Mouse (Mus musculus): Measurements from ENCODE around the gene Gm867. TPM values are rescaled to one million over a fixed set of nuclear protein-coding genes. Genes with fewer than 3 reads are reported as not detected.

The Gm867 gene
- total RNA-seq, 1 experiment from 2014 or later = 2.2 TPM

- DNase-seq = no peak
Observed at GRCm38 (mm10) chr10:75936909-75937667, 3.4 kb downstream of the Gm867 start.

DNA sequence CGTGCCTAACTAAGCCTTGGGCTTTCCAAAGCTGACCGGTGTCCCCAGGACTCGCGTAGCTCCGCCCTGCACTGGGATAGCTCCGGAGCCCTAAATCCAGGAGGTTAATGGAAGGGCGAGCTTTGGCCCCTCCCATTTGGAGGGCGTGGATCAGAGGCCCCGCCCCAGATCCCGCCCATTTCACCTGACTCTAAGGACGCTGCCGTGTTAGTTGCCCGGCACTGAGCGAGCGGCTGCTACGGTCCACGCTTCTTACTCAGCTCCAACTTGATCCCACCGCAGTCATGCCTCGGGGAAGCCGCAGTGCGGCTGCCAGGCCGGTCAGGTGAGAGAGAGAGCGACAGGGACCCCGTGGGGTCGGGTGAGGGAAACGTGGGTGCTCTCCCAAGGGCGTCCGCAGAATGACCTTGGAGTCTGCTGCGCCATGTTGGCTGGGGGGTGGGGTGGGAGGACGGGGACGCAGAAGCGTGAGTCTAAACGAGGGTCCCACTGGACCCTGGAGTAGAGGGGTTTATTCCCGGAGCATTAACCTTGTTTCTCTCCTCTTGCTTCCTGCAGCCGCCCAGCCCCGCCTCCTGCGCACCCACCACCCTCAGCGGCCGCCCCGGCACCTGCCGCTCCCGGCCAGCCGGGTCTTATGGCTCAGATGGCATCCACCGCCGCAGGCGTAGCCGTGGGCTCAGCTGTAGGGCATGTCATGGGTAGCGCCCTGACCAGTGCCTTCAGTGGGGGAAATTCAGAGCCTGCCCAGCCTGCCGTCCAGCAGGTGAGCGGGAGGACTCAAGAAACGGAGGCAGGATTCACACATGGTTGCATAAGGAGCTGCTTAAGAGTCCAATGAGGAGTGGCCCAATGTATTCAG is 4.6 kb downstream of the Gm867 start, which contains the start of gene Mmp11:
Gene Mmp11, minus strand, starts transcription at position 817 of the 862 bp plus-strand sequence.
- peak; percentile 84 for DNase-seq

GRCm38 (mm10) chr10:75934991-75935390 is 5.5 kb downstream of the Gm867 start:
- DNase-seq = no peak

- no peak for DNase-seq
Observed at GRCm38 (mm10) chr10:75932891-75933290, 7.6 kb downstream of the Gm867 start, which contains the start of gene Chchd10. Gene Chchd10 (plus strand): TSS chr10:75933130.

- peak; percentile 78 for DNase-seq
Observed at GRCm38 (mm10) chr10:75932081-75932678, 8.3 kb downstream of the Gm867 start.

DNA sequence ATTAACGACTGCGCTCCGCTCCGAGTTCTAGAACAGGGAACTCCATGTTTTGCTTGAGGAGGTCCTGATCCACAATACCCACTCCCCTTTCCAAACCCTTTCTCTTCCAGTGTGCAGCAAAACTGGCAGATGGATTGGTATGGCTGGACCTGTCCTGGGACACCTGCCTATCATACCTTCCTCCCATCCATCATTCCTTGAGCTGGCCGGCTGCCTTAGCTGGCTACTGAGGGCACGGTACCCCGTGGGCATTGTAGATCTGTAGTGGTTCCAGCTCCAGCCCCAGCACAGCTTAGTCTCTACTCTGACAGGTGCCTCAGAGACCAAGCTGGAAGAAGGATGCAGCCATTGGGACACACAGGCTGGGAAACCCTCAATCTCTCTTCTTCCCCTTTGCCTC is 9.2 kb downstream of the Gm867 start:
- no peak for DNase-seq

GRCm38 (mm10) chr10:75930304-75930703 is 10.2 kb downstream of the Gm867 start:
- no peak for DNase-seq

DNA sequence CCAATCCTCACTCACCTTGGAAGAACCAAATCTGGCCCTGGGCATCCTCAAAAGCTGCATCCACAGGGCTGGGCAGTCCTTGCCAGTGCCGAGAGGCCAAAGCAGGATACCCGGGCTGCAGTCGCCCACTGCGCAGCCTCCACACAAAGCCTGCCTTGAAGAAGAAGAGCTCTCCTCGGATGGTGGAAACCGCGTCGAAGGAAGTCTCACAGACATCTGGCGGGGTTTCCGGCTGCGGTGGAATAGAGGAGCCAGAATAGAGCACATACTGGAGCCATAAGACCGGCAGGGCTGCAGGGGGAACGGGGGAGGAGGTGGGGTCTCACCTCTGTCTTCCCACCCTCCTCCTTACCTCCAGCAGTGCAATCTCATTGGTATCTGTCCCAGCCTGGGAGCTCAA is 14.1 kb downstream of the Gm867 start:
- no peak for DNase-seq

- DNase-seq = no peak
Observed at GRCm38 (mm10) chr10:75924324-75924723, 16.1 kb downstream of the Gm867 start.

GRCm38 (mm10) chr10:75921726-75922560 is 18.5 kb downstream of the Gm867 start:
- no peak for DNase-seq

GRCm38 (mm10) chr10:75921026-75921725 is 19.3 kb downstream of the Gm867 start, which contains the start of gene Smarcb1:
Gene Smarcb1 (minus strand): TSS chr10:75921617.
- peak; percentile 95 for DNase-seq

- DNase-seq = no peak
Observed at GRCm38 (mm10) chr10:75919026-75919425, 21.4 kb downstream of the Gm867 start.

DNA sequence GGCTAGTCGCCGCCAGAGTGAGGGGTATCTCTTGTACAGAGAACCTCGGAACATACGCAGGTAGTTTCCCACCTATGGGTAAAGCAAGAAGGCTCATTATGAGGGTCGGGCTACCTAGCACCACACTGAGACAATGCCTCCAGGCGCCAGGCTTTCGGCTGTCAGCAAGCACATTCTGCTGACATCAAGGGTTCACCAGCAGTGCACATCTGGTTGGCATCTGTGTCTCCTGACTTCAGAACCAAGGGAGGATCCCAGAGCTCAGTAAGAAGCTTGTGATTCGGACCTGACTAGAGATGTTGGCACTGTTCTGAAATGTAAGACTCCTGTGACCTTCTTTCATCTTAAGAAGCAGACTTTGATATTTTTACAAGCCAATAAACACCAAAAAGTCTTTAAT is 23.6 kb downstream of the Gm867 start:
- DNase-seq = no peak

- no peak for DNase-seq
Observed at GRCm38 (mm10) chr10:75915557-75915956, 24.9 kb downstream of the Gm867 start.

GRCm38 (mm10) chr10:75913013-75913589 is 27.4 kb downstream of the Gm867 start:
- DNase-seq = no peak

- no peak for DNase-seq
Observed at GRCm38 (mm10) chr10:75910698-75911097, 29.8 kb downstream of the Gm867 start.

DNA sequence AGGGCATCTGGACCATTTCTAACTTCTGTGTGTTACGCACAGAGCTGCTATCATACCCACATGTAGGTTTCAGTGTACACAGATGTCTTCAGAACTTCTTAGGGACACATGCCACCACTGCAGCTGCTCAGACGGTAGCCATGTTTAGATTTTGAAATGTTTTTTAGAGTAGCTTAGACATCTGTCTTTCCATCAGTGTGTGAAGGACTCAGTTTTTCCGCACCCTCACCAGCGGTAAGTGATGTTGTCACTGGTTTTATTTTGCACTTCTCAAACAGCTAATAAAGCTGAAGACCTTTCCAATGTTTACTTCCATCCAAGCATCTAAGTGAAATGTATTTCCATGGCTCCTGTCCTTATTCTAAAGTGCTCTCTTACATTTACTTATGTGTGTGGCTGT is 33.6 kb downstream of the Gm867 start:
- no peak for DNase-seq

DNA sequence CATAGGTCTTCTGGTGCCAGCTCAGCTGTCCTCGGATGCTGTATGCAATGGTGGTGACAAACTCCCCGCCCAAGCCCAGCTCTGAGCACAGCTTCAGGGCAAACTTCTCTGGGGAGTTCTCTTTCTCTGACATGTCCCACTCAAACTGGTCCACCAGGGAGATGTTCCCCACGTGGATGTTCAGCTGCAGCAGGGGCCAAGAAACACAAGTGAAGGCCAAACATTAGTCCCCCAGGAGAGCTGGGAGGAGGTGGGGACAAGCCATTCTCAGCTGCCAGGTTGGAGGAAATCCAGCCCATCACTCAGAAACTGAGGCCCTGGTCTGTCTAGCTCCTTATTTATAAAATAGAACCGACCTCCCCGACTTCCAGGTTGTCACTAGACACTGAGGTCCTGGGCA is 36.1 kb downstream of the Gm867 start:
- DNase-seq = no peak

GRCm38 (mm10) chr10:75898846-75899245 is 41.6 kb downstream of the Gm867 start:
- peak; percentile 65 for DNase-seq

- DNase-seq = no peak
Observed at GRCm38 (mm10) chr10:75898039-75898564, 42.4 kb downstream of the Gm867 start.

Data from adrenal gland, postnatal 25 days (tissue).